Mouse (Mus musculus): ENCODE data around the gene Cyp3a16. TPM values are rescaled to one million over a fixed set of nuclear protein-coding genes. Genes with fewer than 3 reads are reported as not detected.

Cyp3a16 gene
- not detected for total RNA-seq (2023)

GRCm38 (mm10) chr5:145469623-145470022 is at the start of gene Cyp3a16:
Gene Cyp3a16 (minus strand): TSS chr5:145469723.

Other genes starting within 250 kb of the Cyp3a16 start
- gene Zfp655, start 238.0 kb downstream of the Cyp3a16 start, total RNA-seq (2023): 10 to 100 TPM; 51.8 to 60.0 TPM
- 10 to 100 TPM in 1 of 2 experiments, 1 to 10 TPM in 1; 9.5 to 16.1 TPM for gene Zscan25, start 189.2 kb downstream of the Cyp3a16 start, total RNA-seq (2023)
- not detected for gene Cyp3a57, start 124.4 kb downstream of the Cyp3a16 start, total RNA-seq (2023)
- gene Cyp3a41b, start 115.0 kb upstream of the Cyp3a16 start, total RNA-seq (2023): not detected